Mouse (Mus musculus) ovary, postnatal 14 days (tissue): ENCODE measurements around the gene Grcc10.

ENCODE experiments used
- DNase-seq: peaks from one replicate; pipeline ENCODE4 v3.0.0; 2022; ENCODE audit warnings: low spot score

Gene Grcc10

GRCm38 (mm10) chr6:124731038-124731437 lies 10.1 kb downstream of the Grcc10 start:
- no peak for DNase-seq

- no peak for DNase-seq
Observed at GRCm38 (mm10) chr6:124729850-124730705, 11.1 kb downstream of the Grcc10 start.

- DNase-seq = no peak
Observed at GRCm38 (mm10) chr6:124728621-124729020, 12.6 kb downstream of the Grcc10 start.

- no peak for DNase-seq
Observed at GRCm38 (mm10) chr6:124724472-124724871, 16.7 kb downstream of the Grcc10 start.

- no peak for DNase-seq
Observed at GRCm38 (mm10) chr6:124723541-124723940, 17.6 kb downstream of the Grcc10 start.

GRCm38 (mm10) chr6:124722876-124723473 lies 18.2 kb downstream of the Grcc10 start:
- no peak for DNase-seq

- no peak for DNase-seq
Observed at GRCm38 (mm10) chr6:124720904-124721303, 20.3 kb downstream of the Grcc10 start.

- no peak for DNase-seq
Observed at GRCm38 (mm10) chr6:124719354-124719978, 21.7 kb downstream of the Grcc10 start.

- peak; percentile 42 for DNase-seq
Observed at GRCm38 (mm10) chr6:124718703-124719102, 22.5 kb downstream of the Grcc10 start.

- no peak for DNase-seq
Observed at GRCm38 (mm10) chr6:124717968-124718367, 23.2 kb downstream of the Grcc10 start.

- DNase-seq = no peak
Observed at GRCm38 (mm10) chr6:124716864-124717490, 24.2 kb downstream of the Grcc10 start.

- no peak for DNase-seq
Observed at GRCm38 (mm10) chr6:124712918-124713317, 28.3 kb downstream of the Grcc10 start.

GRCm38 (mm10) chr6:124711824-124712782 lies 29.1 kb downstream of the Grcc10 start, which contains the start of the genes Emg1 and Phb2:
TSS of gene Emg1 (minus strand) at chr6:124712178.
TSS of gene Phb2 (plus strand) at chr6:124712336.
- peak; percentile 97 for DNase-seq

- no peak for DNase-seq
Observed at GRCm38 (mm10) chr6:124708289-124708889, 32.8 kb downstream of the Grcc10 start.

GRCm38 (mm10) chr6:124706061-124706627 lies 35.0 kb downstream of the Grcc10 start:
- no peak for DNase-seq

- no peak for DNase-seq
Observed at GRCm38 (mm10) chr6:124704417-124704816, 36.8 kb downstream of the Grcc10 start.

- DNase-seq = no peak
Observed at GRCm38 (mm10) chr6:124703789-124704188, 37.4 kb downstream of the Grcc10 start.

GRCm38 (mm10) chr6:124702784-124703103 lies 38.4 kb downstream of the Grcc10 start:
- peak; percentile 53 for DNase-seq

GRCm38 (mm10) chr6:124702102-124702783 lies 38.9 kb downstream of the Grcc10 start:
- DNase-seq = no peak

- no peak for DNase-seq
Observed at GRCm38 (mm10) chr6:124701338-124701737, 39.8 kb downstream of the Grcc10 start.
